Mouse (Mus musculus) thymus, postnatal 4 days (tissue): ENCODE measurements around the gene Rnf166.

Experiments
- DNase-seq: peaks from one replicate; pipeline ENCODE4 v3.0.0; 2021

Rnf166 gene

GRCm38 (mm10) chr8:122475580-122476320, at the start of gene Rnf166, which contains the start of gene Ctu2:
Rnf166 (minus strand) TSS chr8:122476064.
Ctu2 (plus strand) TSS chr8:122476143.
- peak; percentile 98 for DNase-seq

- DNase-seq, result no peak
Observed at GRCm38 (mm10) chr8:122525004-122525403, 49.1 kb upstream of the Rnf166 start.

- no peak for DNase-seq
Observed at GRCm38 (mm10) chr8:122524506-122524905, 48.6 kb upstream of the Rnf166 start.

- no peak for DNase-seq
Observed at GRCm38 (mm10) chr8:122523652-122524360, 47.9 kb upstream of the Rnf166 start.

GRCm38 (mm10) chr8:122522796-122523651, 47.2 kb upstream of the Rnf166 start:
- no peak for DNase-seq

- DNase-seq, result no peak
Observed at GRCm38 (mm10) chr8:122520611-122521010, 44.7 kb upstream of the Rnf166 start.

GRCm38 (mm10) chr8:122517541-122518190, 41.8 kb upstream of the Rnf166 start:
- no peak for DNase-seq

- DNase-seq, result no peak
Observed at GRCm38 (mm10) chr8:122515699-122516098, 39.8 kb upstream of the Rnf166 start.

GRCm38 (mm10) chr8:122512392-122512791, 36.5 kb upstream of the Rnf166 start:
- DNase-seq, result no peak

- no peak for DNase-seq
Observed at GRCm38 (mm10) chr8:122511552-122511951, 35.7 kb upstream of the Rnf166 start.

- peak; percentile 84 for DNase-seq
Observed at GRCm38 (mm10) chr8:122500856-122501255, 25.0 kb upstream of the Rnf166 start.

GRCm38 (mm10) chr8:122497912-122498311, 22.0 kb upstream of the Rnf166 start:
- peak; percentile 65 for DNase-seq

- DNase-seq, result no peak
Observed at GRCm38 (mm10) chr8:122497016-122497734, 21.3 kb upstream of the Rnf166 start.

- DNase-seq, result no peak
Observed at GRCm38 (mm10) chr8:122488387-122488786, 12.5 kb upstream of the Rnf166 start.

- no peak for DNase-seq
Observed at GRCm38 (mm10) chr8:122484831-122485230, 9.0 kb upstream of the Rnf166 start.

GRCm38 (mm10) chr8:122483877-122484276, 8.0 kb upstream of the Rnf166 start:
- no peak for DNase-seq

GRCm38 (mm10) chr8:122482448-122482847, 6.6 kb upstream of the Rnf166 start:
- no peak for DNase-seq

GRCm38 (mm10) chr8:122474951-122475560, 808 bp downstream of the Rnf166 start:
- peak; percentile 68 for DNase-seq

- peak; percentile 70 for DNase-seq
Observed at GRCm38 (mm10) chr8:122473911-122474421, 1.9 kb downstream of the Rnf166 start.

- peak; percentile 76 for DNase-seq
Observed at GRCm38 (mm10) chr8:122470691-122471090, 5.2 kb downstream of the Rnf166 start.

GRCm38 (mm10) chr8:122469965-122470364, 5.9 kb downstream of the Rnf166 start:
- peak; percentile 88 for DNase-seq
